Mouse (Mus musculus): Measurements from ENCODE around the gene S100pbp. TPM values are rescaled to one million over a fixed set of nuclear protein-coding genes. Genes with fewer than 3 reads are reported as not detected.

Gene S100pbp
- polyA plus RNA-seq, 1 experiment from 2014 or later, result 18.0 TPM

DNA sequence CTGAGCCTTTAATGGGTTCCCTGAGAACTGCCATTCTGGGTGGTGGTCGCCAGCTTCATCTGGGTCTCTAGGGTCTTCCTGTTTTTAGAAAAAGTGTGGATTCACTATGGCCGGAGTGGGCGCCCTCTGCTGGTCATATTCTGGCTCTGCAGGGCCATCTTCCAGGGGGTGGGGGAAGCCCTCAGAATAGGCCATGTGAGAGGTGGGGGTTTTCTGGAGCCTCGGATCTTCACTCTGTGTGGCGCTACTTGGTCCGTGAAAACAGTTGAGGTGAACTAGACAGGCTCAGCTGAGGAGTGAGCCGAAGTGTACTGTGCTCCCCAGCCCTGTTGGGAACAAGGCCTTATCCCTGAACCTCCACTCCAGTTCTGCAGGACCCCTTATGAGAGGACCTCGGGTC is 59.4 kb downstream of the S100pbp start:
- H3K27ac ChIP-seq, result peak overlapping the region; percentile 62
- H3K4me2 ChIP-seq, result peak overlapping the region; percentile 36
- H3K9me3 ChIP-seq, result no peaks in the 10 kb centered on the region
- 3% methylated on average over 8 of the region's 8 CpGs for WGBS
- no peaks in the 10 kb centered on the region for H3K36me3 ChIP-seq
- H3K4me3 ChIP-seq, result peak overlapping the region; percentile 18; the same call in 1 of the 2 replicates
- H3K4me1 ChIP-seq (replicated peaks), result peaks cover 52% of the 10 kb centered on the region
- peaks cover 14% of the 10 kb centered on the region for H3K27me3 ChIP-seq
- H3K9ac ChIP-seq, result peak overlapping the region; percentile 3; the same call in 1 of the 2 replicates
- peak; percentile 17 for ATAC-seq (ENCODE audit: low FRiP score)

DNA sequence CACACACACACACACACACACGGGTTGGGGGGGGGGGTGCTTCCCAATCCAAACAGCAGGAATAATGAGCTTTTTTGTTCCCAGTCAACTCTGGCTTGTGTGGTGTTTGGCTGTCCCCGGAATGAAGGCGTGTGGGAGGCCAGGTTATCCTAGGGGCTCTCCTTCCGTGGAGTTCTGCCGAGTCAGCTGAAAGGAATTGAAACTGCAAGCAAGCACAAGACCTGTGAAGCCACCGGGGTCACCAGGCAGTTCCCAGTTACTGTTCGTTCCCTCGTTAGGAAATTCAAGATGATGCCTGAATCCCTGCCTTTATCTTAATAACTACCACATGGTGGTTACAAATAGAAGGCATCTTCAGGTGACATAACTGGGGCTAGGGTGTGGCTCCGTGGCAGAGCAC is 60.1 kb downstream of the S100pbp start:
- peaks cover 52% of the 10 kb centered on the region for H3K4me1 ChIP-seq (replicated peaks)

DNA sequence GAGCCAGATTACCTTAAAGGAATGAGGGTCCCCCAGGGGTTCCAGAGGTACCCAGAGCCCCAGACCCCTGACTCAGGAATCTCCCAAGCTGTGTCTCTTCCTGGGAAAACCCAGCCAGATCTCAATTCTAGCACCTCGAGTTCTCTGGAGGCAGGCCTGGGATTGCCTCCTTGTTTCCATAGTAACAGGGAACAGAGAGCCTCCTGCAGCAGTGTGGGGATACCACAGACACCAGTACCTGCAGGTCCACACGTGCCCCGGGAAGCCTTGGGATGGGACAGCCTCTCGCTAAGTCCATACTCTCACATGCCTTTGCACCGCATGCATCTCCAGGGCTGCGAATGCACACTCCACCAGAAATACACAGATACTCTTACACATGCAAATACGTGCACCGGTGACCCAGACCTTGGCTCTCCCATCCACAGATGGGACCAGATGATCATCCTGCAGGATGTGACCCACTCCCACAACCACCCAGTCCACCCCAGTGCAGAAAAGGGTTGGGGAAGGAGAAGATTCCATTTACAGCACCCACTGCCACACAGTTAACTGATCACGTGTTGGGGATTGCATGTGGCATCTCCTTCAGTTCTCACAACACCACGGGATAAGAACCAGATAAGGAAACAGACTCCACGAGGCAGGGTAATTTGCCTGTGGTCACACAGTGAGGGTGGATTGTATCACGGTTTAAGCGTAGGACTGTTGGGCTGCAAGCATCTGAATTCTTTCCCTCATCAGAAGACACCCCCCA is 60.8 kb downstream of the S100pbp start:
- Histone ChIP-seq H3K27me3 (peaks cover 18% of the 10 kb centered on the region; the same call in 1 of the 2 replicates), H3K4me1 (replicated peaks) (peaks cover 54% of the 10 kb centered on the region), H3K36me3 (no peaks in the 10 kb centered on the region), H3K9me3 (no peaks in the 10 kb centered on the region), H3K27ac (peak overlapping the region; percentile 40), H3K4me2 (no peak overlapping the region), H3K4me3 (no peak overlapping the region), H3K9ac (peak overlapping the region; percentile 46; the same call in 1 of the 2 replicates)
- 62% methylated on average over 13 of the region's 13 CpGs for WGBS
- ATAC-seq (ENCODE audit: low FRiP score), result no peak

More for the DNA sequence above, 60.1 kb downstream of the S100pbp start:
- Histone ChIP-seq H3K4me2 (no peak overlapping the region), H3K36me3 (no peaks in the 10 kb centered on the region), H3K9ac (no peak overlapping the region), H3K9me3 (no peaks in the 10 kb centered on the region), H3K27ac (no peak overlapping the region), H3K27me3 (peaks cover 17% of the 10 kb centered on the region; the same call in 1 of the 2 replicates), H3K4me3 (no peak overlapping the region)
- 51% methylated on average over 9 of the region's 9 CpGs for WGBS
- ATAC-seq (ENCODE audit: low FRiP score), result no peak

DNA sequence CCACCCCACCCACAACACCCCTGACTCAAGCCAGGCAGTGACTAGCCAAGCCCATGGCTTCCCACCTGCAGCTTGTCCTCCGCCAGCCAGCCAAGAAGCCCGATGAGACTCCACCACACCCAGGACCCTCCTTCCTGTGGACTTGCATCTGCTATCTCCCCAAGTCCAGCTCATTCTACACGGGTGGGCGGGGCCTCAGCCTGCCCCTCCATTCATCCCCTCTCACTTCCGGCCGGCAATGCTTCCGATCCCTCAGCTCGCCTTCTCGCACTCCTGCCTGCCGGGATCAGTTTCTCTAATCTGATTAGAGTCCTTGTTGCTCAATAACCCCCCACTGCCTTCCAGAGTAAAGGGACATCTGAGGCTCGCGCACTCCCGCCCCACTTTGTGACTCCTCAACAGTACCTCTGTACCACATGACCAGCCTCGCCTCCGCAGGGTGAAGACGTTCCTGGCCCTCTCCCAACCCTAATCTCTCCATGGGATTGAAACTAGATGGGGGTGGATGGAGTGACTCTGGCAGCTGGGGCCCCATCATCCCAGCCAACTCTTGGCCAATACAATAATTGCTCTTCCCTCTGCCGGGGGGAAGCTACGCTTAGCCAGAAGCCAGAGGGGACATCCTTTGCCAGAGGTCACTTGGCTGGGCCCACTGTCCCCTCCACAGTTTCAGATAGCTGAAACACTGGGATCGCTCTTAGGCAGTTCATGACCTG is 63.6 kb downstream of the S100pbp start:
- Histone ChIP-seq H3K9ac (0 out of 2 replicates have a peak overlapping the region, but pooled peaks have one; percentile 43), H3K4me3 (peak overlapping the region; percentile 15), H3K4me1 (replicated peaks) (peaks cover 64% of the 10 kb centered on the region), H3K27ac (peak overlapping the region; percentile 66), H3K4me2 (peak overlapping the region; percentile 40), H3K9me3 (no peaks in the 10 kb centered on the region), H3K27me3 (peaks cover 36% of the 10 kb centered on the region), H3K36me3 (no peaks in the 10 kb centered on the region)
- 16% methylated on average over 19 of the region's 19 CpGs for WGBS
- ATAC-seq (ENCODE audit: low FRiP score), result no peak

DNA sequence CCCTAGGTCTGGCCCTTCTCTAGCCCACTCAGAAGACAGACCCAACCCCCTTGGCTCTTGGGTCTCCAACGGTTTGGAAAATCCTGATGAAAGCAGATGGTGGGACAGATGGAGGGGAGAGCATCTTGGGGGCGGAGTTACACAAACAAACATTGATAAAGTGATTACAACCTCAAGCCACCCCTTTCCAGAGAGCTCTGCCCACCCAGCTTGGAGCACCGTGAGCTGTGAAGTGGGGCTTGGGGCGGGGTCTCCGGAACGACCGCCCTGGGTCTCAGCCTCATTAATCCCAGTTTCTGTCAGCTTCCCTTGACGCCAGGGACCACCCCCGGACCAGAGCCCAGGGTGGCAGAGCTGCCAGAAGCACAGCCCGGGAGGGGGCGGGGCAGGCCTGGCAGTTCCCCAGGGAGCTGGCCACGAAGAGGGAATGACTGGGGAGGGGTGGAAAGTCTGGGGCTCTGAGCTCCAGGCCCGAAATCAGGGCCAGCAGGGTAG is 64.8 kb downstream of the S100pbp start:
- Histone ChIP-seq H3K4me2 (peak overlapping the region; percentile 40), H3K4me1 (replicated peaks) (peaks cover 64% of the 10 kb centered on the region), H3K27me3 (peaks cover 48% of the 10 kb centered on the region), H3K36me3 (no peaks in the 10 kb centered on the region), H3K9ac (peak overlapping the region; percentile 35; the same call in 1 of the 2 replicates), H3K27ac (peak overlapping the region; percentile 66), H3K9me3 (no peaks in the 10 kb centered on the region), H3K4me3 (no peak overlapping the region)
- ATAC-seq (ENCODE audit: low FRiP score), result peak; percentile 28
- 7% methylated on average over 13 of the region's 13 CpGs for WGBS

DNA sequence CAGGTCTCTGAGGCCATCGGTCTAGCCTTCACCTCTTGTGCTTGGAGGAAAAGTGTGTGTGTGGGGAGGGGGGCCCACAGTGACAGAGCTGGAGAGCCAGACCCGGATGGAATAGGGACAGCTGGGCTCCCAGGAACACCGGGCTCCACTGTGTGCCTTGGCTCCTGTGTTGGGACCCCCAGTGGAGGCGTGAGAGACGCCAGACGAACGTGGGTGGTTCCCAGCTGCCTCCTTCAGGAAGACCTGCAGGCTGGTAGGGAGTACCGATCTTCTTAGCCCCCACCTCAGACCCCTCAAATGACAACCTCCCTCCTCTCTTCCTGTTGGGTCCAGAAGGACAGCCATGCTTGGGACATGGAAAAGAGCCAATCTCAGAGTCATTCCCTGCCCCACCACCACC is 66.8 kb downstream of the S100pbp start:
- WGBS, result 39% methylated on average over 8 of the region's 8 CpGs

DNA sequence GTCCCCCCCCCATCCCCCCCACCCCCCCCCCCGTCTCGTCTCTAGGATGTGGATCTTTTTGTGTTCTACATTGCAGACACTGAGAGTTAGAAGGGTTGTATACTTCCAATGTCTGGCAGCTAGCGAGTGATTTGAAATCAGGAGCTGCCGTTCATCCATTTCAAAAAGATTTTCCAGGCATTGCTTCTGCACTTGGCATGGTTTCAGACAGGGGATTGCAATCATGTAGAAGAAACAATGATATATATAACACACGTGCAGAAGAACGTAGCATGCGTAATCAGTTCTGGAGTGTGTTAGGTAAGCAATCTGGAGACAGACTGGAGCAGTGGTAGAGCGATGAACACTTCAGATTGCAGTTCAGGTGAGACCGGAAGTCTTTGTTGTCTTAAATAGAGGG is 67.4 kb downstream of the S100pbp start:
- Histone ChIP-seq H3K27me3 (peaks cover 63% of the 10 kb centered on the region), H3K4me1 (replicated peaks) (peaks cover 47% of the 10 kb centered on the region), H3K27ac (no peak overlapping the region), H3K9ac (no peak overlapping the region), H3K36me3 (no peaks in the 10 kb centered on the region), H3K4me3 (no peak overlapping the region), H3K9me3 (no peaks in the 10 kb centered on the region), H3K4me2 (peak overlapping the region; percentile 89; the same call in 1 of the 2 replicates)
- no peak for ATAC-seq (ENCODE audit: low FRiP score)
- WGBS, result 31% methylated on average over 9 of the region's 9 CpGs

More for the DNA sequence above, 66.8 kb downstream of the S100pbp start:
- H3K27ac ChIP-seq, result no peak overlapping the region
- no peaks in the 10 kb centered on the region for H3K9me3 ChIP-seq
- H3K4me1 ChIP-seq (replicated peaks), result peaks cover 47% of the 10 kb centered on the region
- no peak overlapping the region for H3K4me3 ChIP-seq
- no peak for ATAC-seq (ENCODE audit: low FRiP score)
- peaks cover 63% of the 10 kb centered on the region for H3K27me3 ChIP-seq
- no peak overlapping the region for H3K9ac ChIP-seq
- no peaks in the 10 kb centered on the region for H3K36me3 ChIP-seq
- no peak overlapping the region for H3K4me2 ChIP-seq

DNA sequence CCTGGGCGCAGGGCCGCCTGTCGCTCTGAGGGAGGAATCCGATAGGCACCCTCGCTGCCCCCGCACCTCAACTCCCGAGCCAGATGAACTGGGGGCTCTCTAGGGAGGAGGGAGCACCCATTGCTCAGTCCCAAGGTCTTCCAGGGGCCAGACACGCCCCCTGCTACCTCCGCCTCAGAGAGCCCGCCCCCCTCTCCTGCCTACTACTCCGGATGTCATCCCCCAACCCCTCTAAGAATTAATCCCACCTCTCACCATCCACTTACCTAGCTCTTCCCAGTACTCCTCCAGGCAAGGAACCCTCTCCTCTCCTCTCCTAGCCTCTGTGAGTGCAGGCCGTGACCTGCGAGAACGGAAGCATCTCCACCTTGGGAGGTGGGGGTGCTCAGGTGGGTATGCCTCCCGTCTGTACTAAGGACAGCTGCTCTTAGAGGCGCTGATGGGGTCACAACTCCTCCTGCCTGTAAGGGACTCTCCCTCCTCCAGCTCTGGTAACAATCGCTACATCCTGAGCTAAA is 67.9 kb downstream of the S100pbp start, which contains the start of gene Hpca:
Gene Hpca (minus strand): TSS at position 468 of the 518 bp plus-strand sequence.
- Histone ChIP-seq H3K9me3 (no peaks in the 10 kb centered on the region), H3K27ac (no peak within 1 kb of the TSS), H3K4me1 (replicated peaks) (peaks cover 47% of the 10 kb centered on the region), H3K27me3 (peaks cover 63% of the 10 kb centered on the region), H3K4me2 (peak within 1 kb of the TSS; percentile 89), H3K9ac (peak within 1 kb of the TSS; percentile 81), H3K4me3 (peak within 1 kb of the TSS; percentile 59), H3K36me3 (no peaks in the 10 kb centered on the region)
- 1% methylated on average over 17 of the region's 17 CpGs for WGBS
- 0 out of 2 replicates have a peak, but pooled peaks have one; percentile 12 for ATAC-seq (ENCODE audit: low FRiP score)

DNA sequence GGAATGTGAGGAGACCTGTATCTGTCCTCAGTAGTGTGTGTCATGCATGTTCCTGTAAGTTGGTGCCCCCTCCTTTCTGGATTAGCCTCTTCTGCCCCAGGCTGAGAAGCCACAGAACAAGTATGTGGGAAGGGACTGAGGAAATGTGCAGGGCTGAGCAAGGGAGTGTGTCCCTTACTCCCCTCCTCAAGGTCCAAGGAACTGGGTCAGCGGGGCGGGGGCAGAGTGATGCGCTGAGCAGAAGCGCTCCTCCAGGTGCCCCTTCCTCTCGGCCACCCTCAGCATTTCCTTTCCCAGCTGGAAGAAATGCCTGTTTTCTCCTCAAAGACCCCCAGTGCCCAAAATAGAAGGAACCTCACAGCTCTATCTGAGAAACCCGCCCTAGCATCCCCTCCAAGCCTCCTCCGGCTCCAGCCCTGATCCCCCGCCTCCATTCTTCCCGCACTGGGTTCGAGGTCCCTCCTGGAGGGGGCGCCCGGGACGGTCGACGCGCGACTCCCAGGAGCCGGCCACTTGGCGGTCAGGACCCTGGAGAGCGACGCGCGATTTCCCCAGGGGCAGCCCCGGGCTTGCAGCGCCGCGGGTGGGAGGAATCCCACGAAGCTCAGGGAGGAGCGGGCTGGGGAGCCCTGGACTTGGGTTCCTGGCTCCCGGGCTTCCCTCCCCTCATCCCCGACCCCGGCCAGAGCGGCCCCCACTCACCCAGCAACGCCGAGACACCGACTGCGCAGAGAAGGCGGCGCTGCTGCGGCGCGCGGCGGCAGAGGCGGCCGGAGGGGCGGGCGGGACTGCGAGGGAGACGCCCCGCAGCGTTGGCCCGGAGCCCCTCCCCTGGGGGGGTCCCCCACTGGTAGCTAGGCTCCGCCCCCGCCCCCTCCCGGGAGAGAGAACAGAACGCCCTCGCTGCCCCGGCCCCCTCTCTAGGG is 68.7 kb downstream of the S100pbp start:
- Histone ChIP-seq H3K9ac (peak overlapping the region; percentile 81), H3K27me3 (peaks cover 63% of the 10 kb centered on the region), H3K36me3 (no peaks in the 10 kb centered on the region), H3K4me1 (replicated peaks) (peaks cover 42% of the 10 kb centered on the region), H3K4me2 (peak overlapping the region; percentile 89), H3K4me3 (peak overlapping the region; percentile 59), H3K9me3 (no peaks in the 10 kb centered on the region), H3K27ac (no peak overlapping the region)
- 2% methylated on average over 44 of the region's 59 CpGs for WGBS
- 0 out of 2 replicates have a peak, but pooled peaks have one; percentile 52 for ATAC-seq (ENCODE audit: low FRiP score)

DNA sequence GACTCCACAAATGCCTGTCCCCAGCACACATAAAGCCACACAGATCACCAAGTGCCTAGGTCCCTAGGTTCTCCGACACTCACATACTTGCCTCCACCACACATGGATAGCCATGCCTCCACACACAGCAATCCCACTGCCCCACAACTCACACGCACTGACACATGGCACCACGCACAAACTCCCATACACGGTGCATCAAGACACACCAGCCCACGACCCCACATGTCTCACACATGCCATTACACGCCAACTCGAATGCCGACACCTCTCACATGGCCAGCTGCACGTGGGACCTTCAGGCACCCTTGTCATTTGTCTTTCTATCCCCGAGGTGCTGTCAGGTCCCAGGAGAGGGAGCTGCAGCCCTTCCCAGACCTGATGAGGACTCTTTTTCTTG is 69.8 kb downstream of the S100pbp start:
- Histone ChIP-seq H3K4me3 (no peak overlapping the region; the same call in 1 of the 2 replicates), H3K9ac (no peak overlapping the region), H3K9me3 (no peaks in the 10 kb centered on the region), H3K4me1 (replicated peaks) (peaks cover 42% of the 10 kb centered on the region), H3K27me3 (peaks cover 57% of the 10 kb centered on the region), H3K36me3 (no peaks in the 10 kb centered on the region), H3K27ac (no peak overlapping the region), H3K4me2 (peak overlapping the region; percentile 89)
- no peak for ATAC-seq (ENCODE audit: low FRiP score)
- 76% methylated on average over 10 of the region's 10 CpGs for WGBS

DNA sequence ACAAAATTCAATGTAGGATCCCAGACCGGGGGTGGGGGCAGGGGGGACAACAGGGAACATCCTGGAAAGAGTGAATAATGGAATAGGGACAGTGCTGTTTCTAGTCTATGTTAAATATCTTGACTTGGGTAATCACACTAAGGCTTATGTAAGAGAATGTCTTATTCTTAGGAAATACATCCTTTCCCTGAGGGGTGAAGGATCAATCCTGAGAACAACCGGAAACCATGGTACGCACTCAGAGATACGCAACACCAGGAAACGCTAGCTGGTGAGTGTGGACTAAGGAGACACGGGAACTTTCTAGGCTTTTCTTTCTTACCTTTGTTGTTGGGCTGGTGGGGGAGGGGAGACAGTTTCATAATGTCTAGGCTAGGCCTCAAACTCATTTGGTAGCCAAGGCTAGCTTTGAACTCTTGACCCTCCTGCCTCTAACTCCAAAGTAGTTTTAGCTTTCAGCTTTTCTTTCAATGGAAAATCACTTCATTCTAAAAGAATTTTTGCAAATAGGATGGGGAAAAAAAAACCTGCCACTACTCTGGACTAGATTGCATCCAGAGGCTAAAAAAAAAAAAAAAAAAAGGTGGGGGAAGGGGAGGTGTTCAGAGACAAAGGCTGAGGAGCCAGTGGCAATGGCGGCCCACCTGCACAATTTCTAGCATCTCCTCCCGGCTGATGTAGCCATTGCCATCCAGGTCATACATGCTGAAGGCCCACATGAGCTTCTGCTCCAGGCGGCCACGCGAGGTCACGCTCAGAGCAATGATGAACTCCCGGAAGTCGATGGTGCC is 71.6 kb downstream of the S100pbp start:
- Histone ChIP-seq H3K9ac (no peak overlapping the region), H3K4me3 (no peak overlapping the region), H3K27ac (no peak overlapping the region), H3K4me2 (no peak overlapping the region), H3K9me3 (no peaks in the 10 kb centered on the region), H3K4me1 (replicated peaks) (peaks cover 50% of the 10 kb centered on the region), H3K36me3 (no peaks in the 10 kb centered on the region), H3K27me3 (peaks cover 48% of the 10 kb centered on the region)
- WGBS, result 90% methylated on average over 14 of the region's 14 CpGs
- no peak for ATAC-seq (ENCODE audit: low FRiP score)
